Comparison of ENCODE assay signal across 17 mouse cellular contexts in the genomic region with DNA sequence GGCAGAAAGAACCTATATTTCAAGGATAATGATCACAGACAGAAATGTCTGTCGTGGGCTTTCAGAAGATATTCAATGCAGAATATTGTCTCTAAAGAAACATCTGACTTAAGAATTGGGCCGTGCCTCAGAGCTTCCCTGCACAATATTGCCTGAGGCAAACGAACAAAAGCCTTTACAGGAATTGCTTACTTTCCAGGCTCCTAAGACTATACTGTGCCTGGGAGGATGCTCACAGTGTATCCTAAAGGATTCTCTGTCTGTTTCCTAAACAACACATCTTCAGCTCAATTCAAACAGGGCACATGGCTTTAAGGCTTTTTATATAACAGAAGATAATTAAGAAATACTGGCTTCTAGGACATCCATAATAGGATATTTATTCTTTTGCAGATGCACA.
"Had no signal": no experiment of that assay in that cellular context is flagged by ENCODE, and none has a peak within 500 bp of the region (broad histone marks: within the 10 kb centered on the region; RNA-seq: fewer than 3 reads in every experiment).

No protein-coding gene starts in this region.

- H3K27ac ChIP-seq: liver, embryonic 12.5 days; liver, embryonic 14.5 days; midbrain, embryonic 10.5 days; midbrain, embryonic 13.5 days; neural tube, embryonic 12.5 days had no signal

- H3K4me1 ChIP-seq: midbrain, embryonic 10.5 days; midbrain, embryonic 13.5 days; neural tube, embryonic 12.5 days had no signal

- DNase-seq: lung, adult 18-20 months; lung, embryonic 14.5 days; lung, postnatal 10 days; lung, postnatal 4 days; retina, postnatal 1 day; right cerebral cortex, postnatal 25 days; right cerebral cortex, postnatal 4 days; spleen, adult 18-20 months; thymus, adult 18-20 months; thymus, postnatal 14 days; thymus, postnatal 36 days had no signal

- H3K4me2 ChIP-seq: liver, embryonic 12.5 days; lung, embryonic 14.5 days; midbrain, embryonic 13.5 days; neural tube, embryonic 12.5 days had no signal

- H3K4me3 ChIP-seq: liver, embryonic 12.5 days; midbrain, embryonic 10.5 days; midbrain, embryonic 13.5 days; myocyte; neural tube, embryonic 12.5 days had no signal

- H3K9me3 ChIP-seq: liver, embryonic 12.5 days; midbrain, embryonic 10.5 days; midbrain, embryonic 13.5 days; neural tube, embryonic 12.5 days had no signal

- H3K27me3 ChIP-seq: liver, embryonic 12.5 days; midbrain, embryonic 13.5 days; neural tube, embryonic 12.5 days had no signal

- H3K36me3 ChIP-seq: liver, embryonic 12.5 days; midbrain, embryonic 10.5 days; midbrain, embryonic 13.5 days; neural tube, embryonic 12.5 days had no signal

- H3K9ac ChIP-seq: liver, embryonic 12.5 days; liver, embryonic 14.5 days; lung, embryonic 14.5 days; midbrain, embryonic 13.5 days; neural tube, embryonic 12.5 days had no signal

- ATAC-seq: liver, embryonic 12.5 days had no signal
